Mouse (Mus musculus) liver, embryonic 14.5 days (tissue): Measurements from ENCODE around the gene Taf4.

Source experiments
- CTCF ChIP-seq: IDR thresholded peaks from 2 replicates; pipeline ENCODE4 v1.5.1; 2016; ENCODE audit warnings: antibody characterized with exemption, low read depth, control low read depth
- EP300 ChIP-seq: IDR thresholded peaks from 2 replicates; pipeline ENCODE4 v1.6.1; 2016; ENCODE audit warnings: antibody characterized with exemption, low read depth

- no peak for TF ChIP-seq CTCF
- TF ChIP-seq EP300, result no peak
Measured at GRCm38 (mm10) chr2:179984830-179985229, 8.4 kb upstream of the Taf4 start.
